Mouse (Mus musculus) cerebral cortex, adult 2 months (tissue): ENCODE measurements around the gene Ttf1.

ENCODE experiments used
- WGBS: fragments of 180-500 bp; shearing (Covaris S2); methylation state at CpG from one replicate; pipeline ENCODE4 v1.1.7; 2018; 5-methylcytosine and 5-hydroxymethylcytosine counted together

Ttf1 gene

GRCm38 (mm10) chr2:29130118-29130899 lies 70.2 kb downstream of the Ttf1 start:
- 75% methylated on average over 7 of the region's 7 CpGs for WGBS
